Mouse (Mus musculus): ENCODE measurements around the gene Rps15.

- TF ChIP-seq CTCF (IDR thresholded peaks at IDR 0.05; ENCODE audit: low read depth) (no peak), EP300 (IDR thresholded peaks at IDR 0.05; ENCODE audit: low read depth) (peak; percentile 66)
Measured at GRCm38 (mm10) chr10:80320340-80320760, 28.1 kb downstream of the Rps15 start, which contains the start of gene 2310011J03Rik.

Data from heart, postnatal 0 days (tissue).